Mouse (Mus musculus) bone marrow macrophage, adult 2 months (primary cell): ENCODE results near the gene Bend5.

ENCODE experiments used
- CTCF ChIP-seq: IDR thresholded peaks from 2 replicates; pipeline ENCODE4 v1.5.1; 2012; ENCODE audit warnings: low read depth, mild to moderate bottlenecking, low read length, moderate library complexity
- POLR2A ChIP-seq: IDR thresholded peaks from 2 replicates; pipeline ENCODE4 v1.6.1; 2012; ENCODE audit warnings: mild to moderate bottlenecking, low read depth, low read length, borderline replicate concordance

GRCm38 (mm10) chr4:111416551-111416950 lies 1.7 kb downstream of the Bend5 start:
- no peak for TF ChIP-seq CTCF
- no peak for TF ChIP-seq POLR2A
